Mouse (Mus musculus): Measurements from ENCODE around the gene Tmed2. TPM values are rescaled to one million over a fixed set of nuclear protein-coding genes. Genes with fewer than 3 reads are reported as not detected.

The Tmed2 gene
- 193 and 281 TPM in 2 replicates for polyA plus RNA-seq (2011; ENCODE audit: insufficient read depth, insufficient read length, low read depth, missing spikeins)

- H3K4me1 ChIP-seq (ENCODE audit: control insufficient read depth, insufficient read depth, low read length), result peaks cover 4% of the 10 kb centered on the region
- peaks cover 30% of the 10 kb centered on the region for H3K36me3 ChIP-seq (ENCODE audit: control insufficient read depth, insufficient read depth, low read length, poor library complexity, severe bottlenecking)
- no peaks in the 10 kb centered on the region for H3K9me3 ChIP-seq (replicated peaks; ENCODE audit: control insufficient read depth, insufficient read depth, low read length, poor library complexity, severe bottlenecking)
- H3K27ac ChIP-seq (ENCODE audit: insufficient read depth, low read length), result no peak within 1 kb of the TSS
- TF ChIP-seq EP300 (IDR thresholded peaks at IDR 0.05; ENCODE audit: insufficient read depth, low read depth, low read length), result 0 out of 2 replicates have a peak, but pooled peaks have one; percentile 20
- TF ChIP-seq CTCF (IDR thresholded peaks at IDR 0.05; ENCODE audit: low read depth, low read length), result peak; percentile 45
- no peak for TF ChIP-seq POLR2A (IDR thresholded peaks at IDR 0.05; ENCODE audit: insufficient read depth, low read length)
- no peaks in the 10 kb centered on the region for H3K27me3 ChIP-seq (ENCODE audit: control insufficient read depth, insufficient read depth, low read length, poor library complexity, severe bottlenecking)
- H3K9ac ChIP-seq (ENCODE audit: low read depth, poor library complexity, severe bottlenecking), result peak within 1 kb of the TSS; percentile 92
- H3K4me3 ChIP-seq (ENCODE audit: low read depth, low read length), result peak within 1 kb of the TSS; percentile 98
These were observed at the start of gene Tmed2 for GRCm38 (mm10) chr5:124540383-124540786. Gene Tmed2 (plus strand): TSS chr5:124540695.

- Histone ChIP-seq H3K4me3 (ENCODE audit: low read depth, low read length) (no peak overlapping the region), H3K36me3 (ENCODE audit: control insufficient read depth, insufficient read depth, low read length, poor library complexity, severe bottlenecking) (peaks cover 17% of the 10 kb centered on the region; the same call in 1 of the 2 replicates)
- no peak for TF ChIP-seq CTCF (IDR thresholded peaks at IDR 0.05; ENCODE audit: low read depth, low read length)
- TF ChIP-seq EP300 (IDR thresholded peaks at IDR 0.05; ENCODE audit: insufficient read depth, low read depth, low read length), result no peak
These were observed 48.8 kb upstream of the Tmed2 start for GRCm38 (mm10) chr5:124491732-124492131.

GRCm38 (mm10) chr5:124492618-124493017 lies 47.9 kb upstream of the Tmed2 start:
- no peaks in the 10 kb centered on the region for H3K4me1 ChIP-seq (ENCODE audit: control insufficient read depth, insufficient read depth, low read length)
- H3K27me3 ChIP-seq (ENCODE audit: control insufficient read depth, insufficient read depth, low read length, poor library complexity, severe bottlenecking), result no peaks in the 10 kb centered on the region
- H3K9ac ChIP-seq (ENCODE audit: low read depth, poor library complexity, severe bottlenecking), result no peak overlapping the region
- peaks cover 17% of the 10 kb centered on the region; the same call in 1 of the 2 replicates for H3K36me3 ChIP-seq (ENCODE audit: control insufficient read depth, insufficient read depth, low read length, poor library complexity, severe bottlenecking)
- no peak overlapping the region for H3K27ac ChIP-seq (ENCODE audit: insufficient read depth, low read length)
- no peaks in the 10 kb centered on the region for H3K9me3 ChIP-seq (replicated peaks; ENCODE audit: control insufficient read depth, insufficient read depth, low read length, poor library complexity, severe bottlenecking)
- H3K4me3 ChIP-seq (ENCODE audit: low read depth, low read length), result no peak overlapping the region
- TF ChIP-seq POLR2A (IDR thresholded peaks at IDR 0.05; ENCODE audit: insufficient read depth, low read length), result no peak
- no peak for TF ChIP-seq CTCF (IDR thresholded peaks at IDR 0.05; ENCODE audit: low read depth, low read length)
- TF ChIP-seq EP300 (IDR thresholded peaks at IDR 0.05; ENCODE audit: insufficient read depth, low read depth, low read length), result no peak

More at GRCm38 (mm10) chr5:124491732-124492131, 48.8 kb upstream of the Tmed2 start:
- no peaks in the 10 kb centered on the region for H3K27me3 ChIP-seq (ENCODE audit: control insufficient read depth, insufficient read depth, low read length, poor library complexity, severe bottlenecking)
- H3K9me3 ChIP-seq (replicated peaks; ENCODE audit: control insufficient read depth, insufficient read depth, low read length, poor library complexity, severe bottlenecking), result no peaks in the 10 kb centered on the region
- H3K27ac ChIP-seq (ENCODE audit: insufficient read depth, low read length), result no peak overlapping the region
- no peaks in the 10 kb centered on the region for H3K4me1 ChIP-seq (ENCODE audit: control insufficient read depth, insufficient read depth, low read length)
- H3K9ac ChIP-seq (ENCODE audit: low read depth, poor library complexity, severe bottlenecking), result no peak overlapping the region

- Histone ChIP-seq H3K9ac (ENCODE audit: low read depth, poor library complexity, severe bottlenecking) (no peak overlapping the region), H3K36me3 (ENCODE audit: control insufficient read depth, insufficient read depth, low read length, poor library complexity, severe bottlenecking) (peaks cover 17% of the 10 kb centered on the region; the same call in 1 of the 2 replicates), H3K9me3 (replicated peaks; ENCODE audit: control insufficient read depth, insufficient read depth, low read length, poor library complexity, severe bottlenecking) (no peaks in the 10 kb centered on the region), H3K4me1 (ENCODE audit: control insufficient read depth, insufficient read depth, low read length) (no peaks in the 10 kb centered on the region), H3K27ac (ENCODE audit: insufficient read depth, low read length) (no peak overlapping the region), H3K27me3 (ENCODE audit: control insufficient read depth, insufficient read depth, low read length, poor library complexity, severe bottlenecking) (no peaks in the 10 kb centered on the region), H3K4me3 (ENCODE audit: low read depth, low read length) (no peak overlapping the region)
- no peak for TF ChIP-seq CTCF (IDR thresholded peaks at IDR 0.05; ENCODE audit: low read depth, low read length)
These were observed 47.0 kb upstream of the Tmed2 start for GRCm38 (mm10) chr5:124493455-124493854.

GRCm38 (mm10) chr5:124495547-124495946 lies 44.9 kb upstream of the Tmed2 start:
- Histone ChIP-seq H3K4me1 (ENCODE audit: control insufficient read depth, insufficient read depth, low read length) (no peaks in the 10 kb centered on the region), H3K27me3 (ENCODE audit: control insufficient read depth, insufficient read depth, low read length, poor library complexity, severe bottlenecking) (no peaks in the 10 kb centered on the region), H3K36me3 (ENCODE audit: control insufficient read depth, insufficient read depth, low read length, poor library complexity, severe bottlenecking) (peaks cover 15% of the 10 kb centered on the region; the same call in 1 of the 2 replicates), H3K27ac (ENCODE audit: insufficient read depth, low read length) (no peak overlapping the region), H3K4me3 (ENCODE audit: low read depth, low read length) (no peak overlapping the region), H3K9ac (ENCODE audit: low read depth, poor library complexity, severe bottlenecking) (no peak overlapping the region), H3K9me3 (replicated peaks; ENCODE audit: control insufficient read depth, insufficient read depth, low read length, poor library complexity, severe bottlenecking) (no peaks in the 10 kb centered on the region)
- TF ChIP-seq POLR2A (IDR thresholded peaks at IDR 0.05; ENCODE audit: insufficient read depth, low read length) (no peak), CTCF (IDR thresholded peaks at IDR 0.05; ENCODE audit: low read depth, low read length) (no peak), EP300 (IDR thresholded peaks at IDR 0.05; ENCODE audit: insufficient read depth, low read depth, low read length) (no peak)

- Histone ChIP-seq H3K9ac (ENCODE audit: low read depth, poor library complexity, severe bottlenecking) (no peak overlapping the region), H3K27ac (ENCODE audit: insufficient read depth, low read length) (no peak overlapping the region), H3K27me3 (ENCODE audit: control insufficient read depth, insufficient read depth, low read length, poor library complexity, severe bottlenecking) (no peaks in the 10 kb centered on the region), H3K4me3 (ENCODE audit: low read depth, low read length) (no peak overlapping the region), H3K9me3 (replicated peaks; ENCODE audit: control insufficient read depth, insufficient read depth, low read length, poor library complexity, severe bottlenecking) (no peaks in the 10 kb centered on the region), H3K36me3 (ENCODE audit: control insufficient read depth, insufficient read depth, low read length, poor library complexity, severe bottlenecking) (peaks cover 11% of the 10 kb centered on the region; the same call in 1 of the 2 replicates), H3K4me1 (ENCODE audit: control insufficient read depth, insufficient read depth, low read length) (peaks cover 1% of the 10 kb centered on the region)
- TF ChIP-seq CTCF (IDR thresholded peaks at IDR 0.05; ENCODE audit: low read depth, low read length) (no peak), EP300 (IDR thresholded peaks at IDR 0.05; ENCODE audit: insufficient read depth, low read depth, low read length) (no peak), POLR2A (IDR thresholded peaks at IDR 0.05; ENCODE audit: insufficient read depth, low read length) (no peak)
These were observed 43.6 kb upstream of the Tmed2 start for GRCm38 (mm10) chr5:124496614-124497514.

Measured in ES-Bruce4 (cell line).